In genomic region chr6:144584074-144584840, GRCm38 (mm10) we compare ENCODE assay signal across 23 mouse cellular contexts.
DNase-seq lines count a peak whose midpoint lies in the region; ATAC-seq lines count a peak whose summit lies in the region.
"Had no signal": no experiment of that assay in that cellular context is flagged by ENCODE, and none has a peak within 500 bp of the region (broad histone marks: within the 10 kb centered on the region; RNA-seq: fewer than 3 reads in every experiment).

No protein-coding gene starts in this region.

- no peak overlapping the region for H3K4me2 ChIP-seq in kidney, embryonic 15.5 days
- H3K4me2 ChIP-seq in intestine, embryonic 15.5 days (replicated peaks) = peak overlapping the region; percentile 6; the same call in 1 of the 2 replicates
- H3K4me2 ChIP-seq in stomach, embryonic 16.5 days (ENCODE audit: low read depth, low read length) = peak overlapping the region; percentile 29
- H3K4me2 ChIP-seq: embryonic facial prominence, embryonic 13.5 days; forebrain, embryonic 12.5 days had no signal

- peaks cover 22% of the 10 kb centered on the region; the same call in 1 of the 2 replicates for H3K4me1 ChIP-seq in kidney, embryonic 15.5 days
- H3K4me1 ChIP-seq in intestine, embryonic 15.5 days (replicated peaks) = no peaks in the 10 kb centered on the region
- H3K4me1 ChIP-seq in stomach, embryonic 16.5 days (ENCODE audit: control insufficient read depth, insufficient read depth, low read length) = peaks cover 2% of the 10 kb centered on the region; the same call in 1 of the 2 replicates
- H3K4me1 ChIP-seq: embryonic facial prominence, embryonic 13.5 days had no signal

- no peaks in the 10 kb centered on the region for H3K9me3 ChIP-seq in kidney, embryonic 15.5 days (replicated peaks)
- H3K9me3 ChIP-seq in intestine, embryonic 15.5 days = no peaks in the 10 kb centered on the region
- H3K9me3 ChIP-seq in stomach, embryonic 16.5 days (replicated peaks; ENCODE audit: control insufficient read depth, low read length) = no peaks in the 10 kb centered on the region
- H3K9me3 ChIP-seq: embryonic facial prominence, embryonic 13.5 days; forebrain, embryonic 12.5 days; heart, embryonic 10.5 days had no signal

- H3K9ac ChIP-seq in kidney, embryonic 15.5 days = no peak overlapping the region
- H3K9ac ChIP-seq in intestine, embryonic 15.5 days = no peak overlapping the region
- no peak overlapping the region for H3K9ac ChIP-seq in stomach, embryonic 16.5 days (ENCODE audit: low read length)
- H3K9ac ChIP-seq: embryonic facial prominence, embryonic 13.5 days; forebrain, embryonic 12.5 days had no signal

- H3K4me3 ChIP-seq in kidney, embryonic 15.5 days (replicated peaks) = no peak overlapping the region
- no peak overlapping the region for H3K4me3 ChIP-seq in intestine, embryonic 15.5 days (replicated peaks)
- no peak overlapping the region for H3K4me3 ChIP-seq in stomach, embryonic 16.5 days (replicated peaks; ENCODE audit: low read length)
- H3K4me3 ChIP-seq: embryonic facial prominence, embryonic 13.5 days; forebrain, embryonic 12.5 days; heart, embryonic 10.5 days had no signal

- H3K27ac ChIP-seq in kidney, embryonic 15.5 days = 0 out of 2 replicates have a peak overlapping the region, but pooled peaks have one; percentile 41
- H3K27ac ChIP-seq in intestine, embryonic 15.5 days = no peak overlapping the region
- 0 out of 2 replicates have a peak overlapping the region, but pooled peaks have one; percentile 29 for H3K27ac ChIP-seq in stomach, embryonic 16.5 days (ENCODE audit: low read length)
- H3K27ac ChIP-seq: embryonic facial prominence, embryonic 13.5 days; forebrain, embryonic 12.5 days; heart, embryonic 10.5 days had no signal

- DNase-seq in embryo, embryonic 10.5 days (ENCODE audit: low spot score) = peak; percentile 9
- no peak for DNase-seq in embryo, embryonic 10 days (ENCODE audit: low spot score)
- DNase-seq in kidney, adult 8-10 months = no peak
- DNase-seq: adrenal gland, postnatal 10 days; B cell, adult 2 months; cerebellum, adult 11 months; cerebellum, adult 8-10 months; cerebellum, postnatal 14 days; gastrocnemius, postnatal 10 days; heart, adult 18-20 months; heart, postnatal 10 days; heart, postnatal 4 days had no signal

- no peaks in the 10 kb centered on the region for H3K36me3 ChIP-seq in kidney, embryonic 15.5 days
- no peaks in the 10 kb centered on the region for H3K36me3 ChIP-seq in intestine, embryonic 15.5 days
- no peaks in the 10 kb centered on the region for H3K36me3 ChIP-seq in stomach, embryonic 16.5 days (ENCODE audit: control insufficient read depth, insufficient read depth, low read length)
- H3K36me3 ChIP-seq: embryonic facial prominence, embryonic 13.5 days; forebrain, embryonic 12.5 days; G1E; heart, embryonic 10.5 days had no signal

- WGBS in kidney, embryonic 15.5 days = 58% methylated on average over 11 of the region's 11 CpGs
- 51% methylated on average over 11 of the region's 11 CpGs for WGBS in intestine, embryonic 15.5 days
- WGBS in stomach, embryonic 16.5 days = 50% methylated on average over 11 of the region's 11 CpGs

- no peaks in the 10 kb centered on the region for H3K27me3 ChIP-seq in kidney, embryonic 15.5 days
- no peaks in the 10 kb centered on the region for H3K27me3 ChIP-seq in intestine, embryonic 15.5 days (replicated peaks)
- H3K27me3 ChIP-seq in stomach, embryonic 16.5 days (ENCODE audit: control insufficient read depth, insufficient read depth, low read length) = no peaks in the 10 kb centered on the region
- H3K27me3 ChIP-seq: embryonic facial prominence, embryonic 13.5 days had no signal

- no peak for ATAC-seq in kidney, embryonic 15.5 days (replicated peaks; ENCODE audit: low FRiP score)
- ATAC-seq in intestine, embryonic 15.5 days = peak; percentile 72
- no peak for ATAC-seq in stomach, embryonic 16.5 days (ENCODE audit: insufficient read depth, low FRiP score)
- no peak for ATAC-seq in megakaryocyte, adult 5-6 weeks (ENCODE audit: poor library complexity, severe bottlenecking)
- ATAC-seq: CD4-positive, CD25-positive, alpha-beta regulatory T cell, adult 4 months; forebrain, embryonic 16.5 days; hindbrain, embryonic 16.5 days had no signal
